Mouse (Mus musculus) bone marrow macrophage, adult 2 months (primary cell): ENCODE measurements at regions not wholly inside any gene's neighbourhood (a gene's known extent, or its start where the extent isn't known, plus 50 kb on each side); places are given as distances from the start of the nearest gene placed in this dataset.

ENCODE experiments used
- CTCF ChIP-seq: IDR thresholded peaks from 2 replicates; pipeline ENCODE4 v1.5.1; 2012; ENCODE audit warnings: low read depth, mild to moderate bottlenecking, low read length, moderate library complexity
- POLR2A ChIP-seq: IDR thresholded peaks from 2 replicates; pipeline ENCODE4 v1.6.1; 2012; ENCODE audit warnings: mild to moderate bottlenecking, low read depth, low read length, borderline replicate concordance

DNA sequence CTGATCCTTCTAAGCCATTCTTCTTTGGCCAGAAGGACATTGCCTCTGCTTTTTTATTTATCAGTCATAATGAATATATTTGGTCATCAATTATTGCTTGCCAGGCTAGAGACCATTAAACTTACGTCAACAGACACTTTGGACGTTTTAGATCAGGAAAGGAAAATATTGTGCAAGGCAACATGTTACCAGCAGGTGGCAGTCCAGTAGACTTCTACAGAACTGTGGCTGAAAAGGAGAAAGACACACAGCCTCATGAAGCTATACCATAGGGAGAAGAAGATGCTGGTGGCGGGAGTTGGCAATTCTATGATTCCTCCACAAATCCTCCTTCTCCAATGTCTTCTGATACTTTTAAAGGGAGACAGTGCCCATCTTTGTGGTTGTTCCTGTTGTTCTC lies 471.7 kb downstream of the Kcnj2 start:
- no peak for TF ChIP-seq CTCF
- no peak for TF ChIP-seq POLR2A
